Mouse (Mus musculus) intestine, embryonic 16.5 days (tissue): ENCODE measurements around the gene Alox5. TPM values are rescaled to one million over a fixed set of nuclear protein-coding genes. Genes with fewer than 3 reads are reported as not detected.

ENCODE experiments used
- ATAC-seq: fragments of 200-750 bp; cut with Nextera tagmentation; 2 replicates; pipeline ENCODE4 v1.8.0; 2017; ENCODE audit warnings: moderate TSS enrichment, moderate library complexity
- H3K27ac ChIP-seq: fragments of 300-500 bp; sonication (generic); 2 replicates; pipeline ENCODE4 v1.5.1; 2014; ENCODE audit warnings: mild to moderate bottlenecking, low read length
- H3K27me3 ChIP-seq: fragments of 300-500 bp; sonication (generic); replicated peaks from 2 replicates; pipeline ENCODE4 v1.6.1; 2014; ENCODE audit warnings: low read length, control low read depth, mixed read lengths; ENCODE audit not compliant: control insufficient read depth, insufficient read depth
- H3K36me3 ChIP-seq: fragments of 300-500 bp; sonication (generic); 2 replicates; pipeline ENCODE4 v1.6.1; 2014; ENCODE audit warnings: low read length, control low read depth; ENCODE audit not compliant: control insufficient read depth, insufficient read depth
- H3K4me1 ChIP-seq: fragments of 300-500 bp; sonication (generic); 2 replicates; pipeline ENCODE4 v1.6.1; 2014; ENCODE audit warnings: low read length, control low read depth, mixed read lengths; ENCODE audit not compliant: control insufficient read depth, insufficient read depth
- H3K4me2 ChIP-seq: fragments of 300-500 bp; sonication (generic); 2 replicates; pipeline ENCODE4 v1.6.1; 2014; ENCODE audit warnings: low read depth, low read length, control low read depth
- H3K4me3 ChIP-seq: fragments of 300-500 bp; sonication (generic); 2 replicates; pipeline ENCODE4 v1.5.1; 2014; ENCODE audit warnings: mild to moderate bottlenecking, low read length
- H3K9ac ChIP-seq: fragments of 300-500 bp; sonication (generic); 2 replicates; pipeline ENCODE4 v1.6.1; 2014; ENCODE audit warnings: low read depth, low read length
- H3K9me3 ChIP-seq: fragments of 300-500 bp; sonication (generic); 2 replicates; pipeline ENCODE4 v1.6.1; 2016; ENCODE audit warnings: low read length, control low read depth; ENCODE audit not compliant: control insufficient read depth
- WGBS: fragments of 180-500 bp; shearing (Covaris S2); extraction: QIAGEN DNeasy Blood & Tissue Kit; methylation state at CpG from one replicate; pipeline ENCODE4 v1.1.7; 2014; 5-methylcytosine and 5-hydroxymethylcytosine counted together
- polyA plus RNA-seq: library from polyadenylated mRNA; unstranded; fragments of >200 nt; fragmentation: Nextera tagmentation; extraction: Ambion mirVana; gene quantifications from 2 replicates; pipeline ENCODE4 v1.2.1, GENCODE M21; 2015

The Alox5 gene
- polyA plus RNA-seq, 1 experiment from 2014 or later: 2.0 TPM

DNA sequence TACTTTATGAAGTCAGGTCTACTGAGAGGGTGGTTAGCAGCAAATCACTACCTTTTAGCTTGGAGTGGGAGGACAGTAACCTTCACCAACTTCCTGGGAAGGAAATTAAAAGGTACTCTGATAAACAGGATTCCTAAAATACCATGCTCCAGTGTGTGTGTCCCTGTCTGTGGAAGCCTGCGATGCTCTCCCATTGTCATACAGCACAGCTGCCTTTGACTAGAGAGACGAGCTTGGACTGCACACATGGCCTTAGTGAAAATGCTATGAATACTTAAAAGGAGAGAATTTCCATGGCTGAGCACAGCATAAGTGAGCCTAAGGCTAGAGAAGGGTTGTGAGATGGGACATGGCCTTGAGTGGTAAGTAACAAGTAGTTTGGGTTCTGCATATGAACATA is 62.8 kb downstream of the Alox5 start:
- Histone ChIP-seq H3K27me3 (no peaks in the 10 kb centered on the region), H3K4me2 (no peak overlapping the region), H3K9me3 (no peaks in the 10 kb centered on the region), H3K9ac (no peak overlapping the region), H3K4me3 (no peak overlapping the region), H3K4me1 (no peaks in the 10 kb centered on the region), H3K27ac (no peak overlapping the region), H3K36me3 (no peaks in the 10 kb centered on the region; the same call in 1 of the 2 replicates)
- WGBS: 56% methylated on average over 2 of the region's 2 CpGs
- ATAC-seq: no peak

- no peaks in the 10 kb centered on the region for H3K9me3 ChIP-seq
- H3K9ac ChIP-seq: no peak overlapping the region
- no peaks in the 10 kb centered on the region for H3K4me1 ChIP-seq
- 67% methylated on average over 6 of the region's 6 CpGs for WGBS
- no peak for ATAC-seq
- H3K4me3 ChIP-seq: no peak overlapping the region
- H3K27me3 ChIP-seq: no peaks in the 10 kb centered on the region
- H3K27ac ChIP-seq: no peak overlapping the region
- H3K36me3 ChIP-seq: no peaks in the 10 kb centered on the region; the same call in 1 of the 2 replicates
- H3K4me2 ChIP-seq: no peak overlapping the region
Measured at GRCm38 (mm10) chr6:116397621-116398020, 63.4 kb downstream of the Alox5 start.

- Histone ChIP-seq H3K9ac (no peak overlapping the region), H3K27ac (no peak overlapping the region), H3K9me3 (no peaks in the 10 kb centered on the region), H3K4me2 (no peak overlapping the region), H3K4me1 (no peaks in the 10 kb centered on the region), H3K36me3 (no peaks in the 10 kb centered on the region), H3K27me3 (no peaks in the 10 kb centered on the region), H3K4me3 (no peak overlapping the region)
- WGBS: 82% methylated on average over 2 of the region's 2 CpGs
- no peak for ATAC-seq
Measured at GRCm38 (mm10) chr6:116394916-116395648, 65.9 kb downstream of the Alox5 start.

GRCm38 (mm10) chr6:116389481-116389880 is 71.5 kb downstream of the Alox5 start:
- no peaks in the 10 kb centered on the region for H3K36me3 ChIP-seq
- ATAC-seq: no peak
- no peak overlapping the region for H3K4me3 ChIP-seq

DNA sequence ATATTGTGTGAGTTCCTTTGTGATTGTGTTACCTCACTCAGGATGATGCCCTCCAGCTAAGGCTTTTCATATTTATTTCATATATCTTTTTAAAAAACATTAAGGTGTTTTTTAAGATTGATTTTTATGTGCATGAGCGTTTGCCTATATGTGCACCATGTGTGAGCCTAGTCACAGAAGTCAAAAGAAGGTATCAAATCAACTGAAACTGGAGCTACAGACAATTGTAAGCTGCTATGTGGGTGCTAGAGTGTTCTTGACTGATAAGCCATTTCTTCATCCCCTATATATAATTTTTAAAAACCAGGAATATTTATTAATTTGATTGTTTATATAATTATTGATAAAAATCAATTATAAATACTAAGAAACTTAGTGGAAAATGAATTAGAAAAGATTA is 72.9 kb downstream of the Alox5 start:
- no peak for ATAC-seq
- no peaks in the 10 kb centered on the region for H3K27me3 ChIP-seq
- peaks cover 17% of the 10 kb centered on the region for H3K4me1 ChIP-seq
- no peaks in the 10 kb centered on the region for H3K9me3 ChIP-seq
- H3K27ac ChIP-seq: no peak overlapping the region
- no peaks in the 10 kb centered on the region for H3K36me3 ChIP-seq
- H3K4me2 ChIP-seq: no peak overlapping the region
- no peak overlapping the region for H3K4me3 ChIP-seq
- 96% methylated on average over 1 of the region's 1 CpGs for WGBS
- no peak overlapping the region for H3K9ac ChIP-seq

More at GRCm38 (mm10) chr6:116389481-116389880, 71.5 kb downstream of the Alox5 start:
- Histone ChIP-seq H3K4me1 (peaks cover 14% of the 10 kb centered on the region), H3K27ac (no peak overlapping the region), H3K4me2 (no peak overlapping the region), H3K27me3 (no peaks in the 10 kb centered on the region), H3K9me3 (no peaks in the 10 kb centered on the region), H3K9ac (no peak overlapping the region)

- H3K27me3 ChIP-seq: no peaks in the 10 kb centered on the region
- H3K4me2 ChIP-seq: no peak overlapping the region
- H3K9me3 ChIP-seq: no peaks in the 10 kb centered on the region
- H3K36me3 ChIP-seq: no peaks in the 10 kb centered on the region
- H3K27ac ChIP-seq: no peak overlapping the region
- ATAC-seq: no peak
- H3K4me3 ChIP-seq: no peak overlapping the region
- 55% methylated on average over 3 of the region's 3 CpGs for WGBS
- H3K9ac ChIP-seq: no peak overlapping the region
- peaks cover 20% of the 10 kb centered on the region for H3K4me1 ChIP-seq
Measured at GRCm38 (mm10) chr6:116386506-116386905, 74.5 kb downstream of the Alox5 start.

DNA sequence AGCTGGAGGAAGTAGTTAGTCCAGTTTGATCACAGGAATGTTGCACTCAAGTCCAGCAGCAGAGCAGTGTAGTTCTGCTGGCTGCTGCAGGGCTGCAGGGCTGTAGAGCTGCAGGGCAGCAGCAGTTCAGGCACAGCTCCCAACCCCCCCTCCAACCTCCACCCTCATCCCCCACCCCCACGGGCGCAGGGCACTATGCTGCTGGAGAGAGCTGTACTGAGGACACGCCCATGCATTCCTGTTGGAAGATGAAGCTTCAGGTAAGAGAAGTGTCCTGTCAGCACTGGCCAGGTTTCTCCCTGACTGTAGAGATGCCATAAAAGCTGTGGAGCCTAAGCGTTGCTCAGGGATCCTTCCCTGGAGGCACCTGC is 74.9 kb downstream of the Alox5 start:
- Histone ChIP-seq H3K27ac (peak overlapping the region; percentile 64), H3K36me3 (no peaks in the 10 kb centered on the region), H3K4me1 (peaks cover 20% of the 10 kb centered on the region), H3K27me3 (no peaks in the 10 kb centered on the region), H3K9me3 (no peaks in the 10 kb centered on the region), H3K4me2 (peak overlapping the region; percentile 24; the same call in 1 of the 2 replicates), H3K4me3 (no peak overlapping the region), H3K9ac (no peak overlapping the region)
- WGBS: 17% methylated on average over 4 of the region's 4 CpGs
- ATAC-seq: peak; percentile 97

DNA sequence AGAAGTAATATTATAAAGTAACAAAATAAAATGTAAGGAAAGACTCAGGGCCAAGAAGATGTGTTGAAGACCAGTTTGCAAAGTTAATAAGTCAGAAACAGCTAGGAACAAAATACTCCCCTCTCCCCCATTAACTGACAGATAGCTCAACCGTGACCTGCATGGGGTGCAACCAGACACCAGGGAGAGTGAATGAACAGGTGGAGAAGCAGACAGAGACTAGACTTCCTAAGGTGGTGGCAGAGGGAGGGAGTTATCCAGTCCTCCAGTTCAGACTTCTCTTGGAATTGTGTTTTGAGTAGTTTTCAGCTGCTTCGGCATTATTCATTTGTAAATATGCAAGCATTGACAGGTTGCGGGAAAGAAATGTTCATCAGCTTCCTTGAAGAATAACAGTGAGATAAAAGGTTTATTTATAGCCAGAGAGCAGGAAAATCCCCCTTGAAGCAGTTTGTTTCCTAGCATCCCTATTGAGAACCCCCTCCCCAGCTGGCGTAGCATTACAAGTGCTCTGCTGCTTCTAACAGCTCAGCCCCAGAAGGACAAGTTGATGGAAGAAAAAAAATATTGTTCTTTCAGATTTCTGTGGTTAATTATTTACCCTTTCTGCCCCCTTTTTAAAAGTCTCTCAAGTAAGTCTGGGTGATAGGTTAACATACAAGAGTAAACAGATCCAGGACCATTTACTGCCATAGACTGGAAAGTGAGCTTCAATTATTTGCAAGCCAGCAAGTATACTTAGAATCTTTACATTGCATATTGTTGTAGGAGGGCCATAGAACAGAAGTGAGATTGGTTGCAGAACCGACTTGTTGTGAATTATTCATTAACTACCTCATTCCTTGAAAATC is 75.6 kb downstream of the Alox5 start:
- Histone ChIP-seq H3K27ac (peak overlapping the region; percentile 64; the same call in 1 of the 2 replicates), H3K27me3 (no peaks in the 10 kb centered on the region), H3K4me3 (no peak overlapping the region), H3K4me2 (peak overlapping the region; percentile 46), H3K9ac (no peak overlapping the region), H3K4me1 (peaks cover 20% of the 10 kb centered on the region), H3K36me3 (no peaks in the 10 kb centered on the region), H3K9me3 (no peaks in the 10 kb centered on the region)
- 13% methylated on average over 5 of the region's 5 CpGs for WGBS
- no peak; the same call in 1 of the 2 replicates for ATAC-seq

DNA sequence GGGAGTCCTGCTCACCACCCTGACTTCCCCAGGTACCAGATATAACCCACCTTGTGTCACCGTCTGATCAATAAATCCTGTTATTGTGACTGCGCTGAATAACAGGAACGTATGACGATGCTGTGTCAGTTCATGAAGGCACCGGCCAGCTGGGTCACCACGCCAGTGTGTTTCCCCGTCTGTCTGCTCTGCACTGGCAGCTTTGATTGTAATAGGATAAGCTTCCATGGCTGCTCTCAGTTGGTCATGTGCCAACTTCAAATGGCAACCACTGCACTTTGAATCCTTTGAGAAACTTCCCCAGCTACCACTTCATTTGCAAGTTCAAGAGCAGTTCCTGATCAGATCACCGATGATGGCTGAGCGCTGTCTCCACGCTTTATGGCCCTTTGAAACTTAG is 77.4 kb downstream of the Alox5 start:
- no peaks in the 10 kb centered on the region for H3K27me3 ChIP-seq
- no peaks in the 10 kb centered on the region for H3K9me3 ChIP-seq

More for the DNA sequence above, 77.4 kb downstream of the Alox5 start:
- peaks cover 20% of the 10 kb centered on the region for H3K4me1 ChIP-seq
- H3K4me3 ChIP-seq: no peak overlapping the region
- no peaks in the 10 kb centered on the region for H3K36me3 ChIP-seq
- no peak overlapping the region for H3K4me2 ChIP-seq
- ATAC-seq: no peak
- no peak overlapping the region for H3K27ac ChIP-seq
- WGBS: 89% methylated on average over 10 of the region's 10 CpGs
- no peak overlapping the region for H3K9ac ChIP-seq
